Mouse (Mus musculus): ENCODE results near the gene Rab11fip3.

- TF ChIP-seq CTCF (IDR thresholded peaks at IDR 0.05; ENCODE audit: control insufficient read depth, insufficient read depth, low read length) (peak; percentile 83), POLR2A (IDR thresholded peaks at IDR 0.05; ENCODE audit: borderline replicate concordance, control insufficient read depth, low read depth, low read length) (no peak)
These were observed 20.7 kb upstream of the Rab11fip3 start, which contains the start of gene Decr2 for GRCm38 (mm10) chr17:26089905-26090632.
